10 mouse cellular contexts compared by ENCODE assay signal in the genomic region with DNA sequence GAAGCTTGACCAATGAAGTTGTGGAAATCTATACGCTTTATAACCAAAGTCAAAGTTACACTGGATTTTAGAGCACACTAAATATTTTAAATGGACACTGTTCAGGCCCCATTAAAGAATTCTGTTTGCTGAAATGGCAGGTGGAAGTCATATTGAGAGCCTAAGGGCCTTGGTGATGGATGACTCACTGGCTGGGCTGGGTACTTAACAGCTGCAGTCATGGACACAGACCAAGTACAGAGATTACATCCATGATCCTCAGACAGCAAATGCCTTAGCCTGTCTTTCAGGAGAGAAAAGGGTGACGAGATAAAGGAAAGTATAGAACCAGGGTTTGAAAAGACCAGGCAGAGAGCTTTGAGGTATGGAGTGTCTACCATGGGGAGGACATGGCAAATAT.
"Had no signal": no experiment of that assay in that cellular context is flagged by ENCODE, and none has a peak within 500 bp of the region (broad histone marks: within the 10 kb centered on the region; RNA-seq: fewer than 3 reads in every experiment).

No protein-coding gene starts in this region.

- H3K27ac ChIP-seq: limb, embryonic 15.5 days; liver, embryonic 12.5 days had no signal

- H3K4me2 ChIP-seq: limb, embryonic 15.5 days; liver, embryonic 12.5 days; lung, embryonic 14.5 days; midbrain, embryonic 11.5 days had no signal

- ATAC-seq: liver, embryonic 12.5 days; midbrain, embryonic 16.5 days had no signal

- H3K4me1 ChIP-seq: limb, embryonic 15.5 days; liver, embryonic 12.5 days had no signal

- H3K9me3 ChIP-seq: limb, embryonic 15.5 days had no signal

- DNase-seq: kidney, postnatal 14 days; lung, embryonic 14.5 days; lung, postnatal 14 days; right cerebral cortex, postnatal 14 days; thymus, adult 18-20 months; thymus, postnatal 14 days had no signal

- H3K27me3 ChIP-seq: limb, embryonic 15.5 days; liver, embryonic 12.5 days had no signal

- H3K4me3 ChIP-seq: limb, embryonic 15.5 days; liver, embryonic 12.5 days had no signal

- H3K36me3 ChIP-seq: limb, embryonic 15.5 days; liver, embryonic 12.5 days had no signal

- H3K9ac ChIP-seq: limb, embryonic 15.5 days; liver, embryonic 12.5 days; lung, embryonic 14.5 days had no signal
